Mouse (Mus musculus) kidney, postnatal 0 days (tissue): Measurements from ENCODE around the gene Gpa33. TPM values are rescaled to one million over a fixed set of nuclear protein-coding genes. Genes with fewer than 3 reads are reported as not detected.

Experiments
- ATAC-seq: fragments of 200-750 bp; cut with Nextera tagmentation; replicated peaks from 2 replicates; pipeline ENCODE4 v1.8.0; 2017; ENCODE audit warnings: low read depth, moderate number of reproducible peaks, moderate TSS enrichment, moderate library complexity; ENCODE audit not compliant: low FRiP score
- DNase-seq: peaks from one replicate; pipeline ENCODE4 v3.0.0-alpha.2; 2016; ENCODE audit warnings: low spot score
- H3K27ac ChIP-seq: fragments of 300-500 bp; sonication (generic); 2 replicates; pipeline ENCODE4 v1.5.1; 2014; ENCODE audit warnings: mild to moderate bottlenecking
- H3K27me3 ChIP-seq: fragments of 300-500 bp; sonication (generic); 2 replicates; pipeline ENCODE4 v1.6.1; 2014; ENCODE audit warnings: low read length, mixed read lengths; ENCODE audit not compliant: insufficient read depth
- H3K36me3 ChIP-seq: fragments of 300-500 bp; sonication (generic); 2 replicates; pipeline ENCODE4 v1.6.1; 2014; ENCODE audit warnings: low read length, mixed read lengths; ENCODE audit not compliant: insufficient read depth
- H3K4me1 ChIP-seq: fragments of 300-500 bp; sonication (generic); replicated peaks from 2 replicates; pipeline ENCODE4 v1.6.1; 2014; ENCODE audit warnings: antibody characterized with exemption, low read length, mixed read lengths; ENCODE audit not compliant: insufficient read depth
- H3K4me2 ChIP-seq: fragments of 300-500 bp; sonication (generic); 2 replicates; pipeline ENCODE4 v1.6.1; 2014; ENCODE audit warnings: mild to moderate bottlenecking, low read length, moderate library complexity, mixed read lengths
- H3K4me3 ChIP-seq: fragments of 300-500 bp; sonication (generic); replicated peaks from 2 replicates; pipeline ENCODE4 v1.5.1; 2014; ENCODE audit warnings: low read depth, low read length
- H3K9ac ChIP-seq: fragments of 300-500 bp; sonication (generic); 2 replicates; pipeline ENCODE4 v1.6.1; 2014; ENCODE audit warnings: low read depth, low read length
- H3K9me3 ChIP-seq: fragments of 300-500 bp; sonication (generic); replicated peaks from 2 replicates; pipeline ENCODE4 v1.6.1; 2016; ENCODE audit warnings: low read length, inconsistent platforms, mixed read lengths
- CTCF ChIP-seq: IDR thresholded peaks from 2 replicates; pipeline ENCODE4 v1.5.1; 2016; ENCODE audit warnings: antibody characterized with exemption, low read depth, mild to moderate bottlenecking, moderate library complexity
- WGBS: fragments of 180-500 bp; shearing (Covaris S2); extraction: QIAGEN DNeasy Blood & Tissue Kit; methylation state at CpG from one replicate; pipeline ENCODE4 v1.1.7; 2014; 5-methylcytosine and 5-hydroxymethylcytosine counted together
- polyA plus RNA-seq: library from polyadenylated mRNA; unstranded; fragments of >200 nt; fragmentation: Nextera tagmentation; extraction: Ambion mirVana; gene quantifications from 2 replicates; pipeline ENCODE4 v1.2.1, GENCODE M21; 2015

The Gpa33 gene
- polyA plus RNA-seq, 1 experiment from 2014 or later, result 1.1 TPM

DNA sequence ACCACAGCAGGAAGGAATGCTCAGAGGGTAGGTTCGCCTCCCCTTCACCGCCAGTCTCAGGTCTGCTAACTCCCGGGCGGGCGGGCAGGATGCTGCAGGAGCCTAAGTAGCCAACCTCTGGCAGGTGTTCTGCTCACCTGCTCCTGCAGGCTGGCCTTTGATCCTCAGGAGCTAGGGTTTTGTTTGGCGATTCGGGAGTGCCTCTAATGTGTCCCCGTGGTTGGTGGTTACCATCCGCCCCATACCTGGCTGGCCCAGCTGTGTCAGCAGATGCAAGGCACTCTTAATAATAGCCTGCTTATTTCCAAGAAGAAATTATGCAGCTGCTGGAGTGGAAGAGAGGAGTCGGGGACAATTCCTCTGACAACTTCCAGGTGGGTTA is 25.1 kb downstream of the Gpa33 start:
- 39% methylated on average over 10 of the region's 10 CpGs for WGBS
- no peak for ATAC-seq
- Histone ChIP-seq H3K27ac (no peak overlapping the region), H3K4me1 (no peaks in the 10 kb centered on the region), H3K9me3 (no peaks in the 10 kb centered on the region), H3K9ac (no peak overlapping the region), H3K4me2 (no peak overlapping the region), H3K36me3 (no peaks in the 10 kb centered on the region), H3K4me3 (no peak overlapping the region), H3K27me3 (no peaks in the 10 kb centered on the region)
- DNase-seq, result no peak
- TF ChIP-seq CTCF, result no peak

GRCm38 (mm10) chr1:166157712-166158111 is 27.7 kb downstream of the Gpa33 start:
- H3K36me3 ChIP-seq, result no peaks in the 10 kb centered on the region
- TF ChIP-seq CTCF, result no peak
- H3K4me1 ChIP-seq, result no peaks in the 10 kb centered on the region
- DNase-seq (no peak), ATAC-seq (no peak)
- H3K9me3 ChIP-seq, result no peaks in the 10 kb centered on the region
- H3K27ac ChIP-seq, result no peak overlapping the region
- 85% methylated on average over 12 of the region's 12 CpGs for WGBS
- no peak overlapping the region for H3K4me2 ChIP-seq
- no peak overlapping the region for H3K4me3 ChIP-seq
- no peaks in the 10 kb centered on the region for H3K27me3 ChIP-seq
- no peak overlapping the region for H3K9ac ChIP-seq

- no peak for ATAC-seq
Measured at GRCm38 (mm10) chr1:166158664-166159063, 28.6 kb downstream of the Gpa33 start.

GRCm38 (mm10) chr1:166160111-166160510 is 30.1 kb downstream of the Gpa33 start:
- no peaks in the 10 kb centered on the region for H3K27me3 ChIP-seq
- no peak overlapping the region for H3K4me2 ChIP-seq
- no peaks in the 10 kb centered on the region for H3K9me3 ChIP-seq
- H3K9ac ChIP-seq, result no peak overlapping the region
- DNase-seq, result no peak
- TF ChIP-seq CTCF, result no peak
- WGBS, result 50% methylated on average over 5 of the region's 5 CpGs
- H3K36me3 ChIP-seq, result no peaks in the 10 kb centered on the region
- ATAC-seq, result no peak
- no peaks in the 10 kb centered on the region for H3K4me1 ChIP-seq
- no peak overlapping the region for H3K27ac ChIP-seq
- no peak overlapping the region for H3K4me3 ChIP-seq

More at GRCm38 (mm10) chr1:166158664-166159063, 28.6 kb downstream of the Gpa33 start:
- 63% methylated on average over 9 of the region's 9 CpGs for WGBS
- Histone ChIP-seq H3K9me3 (no peaks in the 10 kb centered on the region), H3K4me1 (no peaks in the 10 kb centered on the region), H3K27ac (no peak overlapping the region), H3K9ac (no peak overlapping the region), H3K27me3 (no peaks in the 10 kb centered on the region), H3K4me2 (no peak overlapping the region), H3K4me3 (no peak overlapping the region), H3K36me3 (no peaks in the 10 kb centered on the region)
- DNase-seq, result no peak
- peak; percentile 28; the same call in 1 of the 2 replicates for TF ChIP-seq CTCF

DNA sequence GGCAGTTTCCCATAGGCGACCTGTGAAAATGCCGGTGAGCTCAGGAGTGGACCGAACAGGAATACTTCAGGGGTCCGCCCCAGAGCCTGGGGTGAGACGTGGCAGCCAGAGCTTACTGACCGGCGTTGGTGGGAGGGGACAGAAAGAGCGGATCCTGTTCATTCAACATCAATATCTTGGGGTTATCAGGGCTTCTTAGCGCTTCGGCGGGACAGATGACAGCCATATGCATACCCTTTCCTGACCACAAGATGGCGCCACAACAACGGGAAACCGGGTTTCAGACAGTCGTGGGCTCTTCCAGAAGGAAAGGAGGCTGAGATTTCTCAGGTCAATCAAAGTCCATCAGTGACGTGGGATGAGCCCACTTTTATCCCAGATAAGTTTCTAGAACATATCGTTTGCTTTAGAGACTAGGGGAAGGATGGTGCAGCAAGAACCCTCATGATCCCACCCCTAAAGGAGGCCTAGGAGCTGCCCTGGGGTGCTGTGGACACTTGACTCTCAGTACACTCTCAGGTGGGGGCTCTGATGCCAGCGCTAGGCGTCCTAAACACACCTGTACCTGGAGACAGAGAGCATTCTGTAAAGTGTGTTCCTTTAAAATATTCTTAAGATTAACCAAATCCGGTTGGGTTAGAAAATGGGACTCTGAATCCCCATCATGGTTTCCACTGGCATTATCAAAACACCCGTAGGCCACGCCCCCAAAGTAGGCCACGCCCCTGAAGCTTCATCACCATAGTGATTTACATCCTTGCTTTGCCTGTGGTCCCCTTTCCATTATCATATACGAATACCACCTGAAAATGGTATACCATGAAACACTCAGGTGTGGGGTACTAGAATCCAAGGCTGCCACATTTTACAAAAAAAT is 30.8 kb downstream of the Gpa33 start:
- ATAC-seq, result peak; percentile 52; the same call in 1 of the 2 replicates
- Histone ChIP-seq H3K36me3 (no peaks in the 10 kb centered on the region), H3K4me2 (no peak overlapping the region), H3K4me1 (no peaks in the 10 kb centered on the region), H3K4me3 (no peak overlapping the region), H3K9ac (no peak overlapping the region), H3K27me3 (no peaks in the 10 kb centered on the region), H3K9me3 (no peaks in the 10 kb centered on the region), H3K27ac (no peak overlapping the region)
- DNase-seq, result peak; percentile 88
- 19% methylated on average over 24 of the region's 24 CpGs for WGBS
- peak; percentile 97 for TF ChIP-seq CTCF

DNA sequence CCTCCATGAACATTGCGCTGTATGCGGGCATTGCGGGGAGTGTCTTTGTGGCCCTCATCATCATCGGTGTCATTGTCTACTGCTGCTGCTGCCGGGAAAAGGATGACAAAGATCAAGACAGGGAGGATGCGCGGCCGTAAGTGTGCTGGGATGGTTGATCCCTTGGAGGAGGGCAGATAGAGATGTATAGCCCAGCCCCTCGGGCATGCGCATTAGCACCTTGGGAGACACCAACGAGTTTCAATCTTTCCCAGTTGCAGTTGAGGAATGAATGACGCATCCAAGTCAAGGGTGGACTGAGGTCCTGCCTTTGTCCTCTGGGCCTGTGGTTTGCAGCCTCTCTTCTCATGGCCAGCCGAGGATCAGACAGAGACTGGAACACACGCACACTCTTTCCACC is 34.5 kb downstream of the Gpa33 start:
- Histone ChIP-seq H3K4me1 (no peaks in the 10 kb centered on the region), H3K4me2 (no peak overlapping the region), H3K4me3 (no peak overlapping the region), H3K27me3 (no peaks in the 10 kb centered on the region), H3K27ac (no peak overlapping the region), H3K36me3 (no peaks in the 10 kb centered on the region), H3K9ac (no peak overlapping the region), H3K9me3 (no peaks in the 10 kb centered on the region)
- 91% methylated on average over 14 of the region's 14 CpGs for WGBS
- no peak for TF ChIP-seq CTCF
- DNase-seq (no peak), ATAC-seq (no peak)
